Mouse (Mus musculus) layer of hippocampus, adult 8-10 months (tissue): ENCODE measurements at regions not wholly inside any gene's neighbourhood (a gene's known extent, or its start where the extent isn't known, plus 50 kb on each side); places are given as distances from the start of the nearest gene placed in this dataset.

ENCODE experiments used
- DNase-seq, 2 experiments: peaks; one replicate each; pipeline ENCODE4 v3.0.0; 2022; ENCODE audit warnings: low spot score in 2 of 2

DNA sequence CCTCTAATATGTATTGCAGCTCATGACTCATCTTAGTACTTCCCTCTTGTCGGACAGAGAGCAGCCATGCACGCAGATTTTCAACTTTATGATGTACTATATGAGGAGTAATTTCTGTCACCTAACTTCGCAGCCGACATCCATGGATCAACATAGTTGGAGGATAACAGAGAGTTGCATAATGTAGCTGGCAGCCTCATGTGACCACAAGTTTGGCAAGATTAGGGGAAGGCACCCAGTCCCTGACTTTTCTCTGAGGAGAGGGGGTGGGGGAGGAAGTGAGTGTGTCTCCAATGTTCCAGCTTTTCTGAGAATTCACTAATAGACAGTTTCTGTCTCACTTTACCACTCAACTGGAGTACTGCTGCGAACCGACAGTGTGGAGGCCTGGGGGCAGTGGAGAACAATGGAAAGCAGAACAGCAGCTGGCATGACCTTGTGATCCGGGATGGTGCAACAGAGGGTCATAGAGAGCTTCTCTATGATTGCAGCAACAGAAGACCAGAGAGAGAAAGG is 424.0 kb downstream of the Ptprc start:
- DNase-seq, result peak in 1 of 2 experiments; percentile 18

DNA sequence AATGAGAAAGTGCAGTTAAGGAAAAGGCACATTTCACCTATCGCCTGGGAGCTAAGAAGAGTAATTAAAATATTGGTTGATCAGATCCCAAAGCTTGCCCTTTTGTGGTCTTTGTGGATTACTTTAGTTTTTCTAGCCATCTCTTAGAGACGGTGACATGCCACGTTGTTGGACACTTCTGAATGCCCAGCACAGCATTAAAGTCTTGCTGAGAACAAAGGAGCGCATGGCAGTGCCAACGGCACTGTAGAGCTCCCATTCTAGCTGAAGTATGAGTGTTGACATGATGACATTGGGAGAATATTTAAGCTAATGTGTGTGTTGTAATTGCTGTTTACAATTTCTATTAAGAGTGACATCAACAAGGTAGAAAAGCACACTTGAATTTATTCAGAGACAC is 424.6 kb downstream of the Ptprc start:
- no peak for DNase-seq

DNA sequence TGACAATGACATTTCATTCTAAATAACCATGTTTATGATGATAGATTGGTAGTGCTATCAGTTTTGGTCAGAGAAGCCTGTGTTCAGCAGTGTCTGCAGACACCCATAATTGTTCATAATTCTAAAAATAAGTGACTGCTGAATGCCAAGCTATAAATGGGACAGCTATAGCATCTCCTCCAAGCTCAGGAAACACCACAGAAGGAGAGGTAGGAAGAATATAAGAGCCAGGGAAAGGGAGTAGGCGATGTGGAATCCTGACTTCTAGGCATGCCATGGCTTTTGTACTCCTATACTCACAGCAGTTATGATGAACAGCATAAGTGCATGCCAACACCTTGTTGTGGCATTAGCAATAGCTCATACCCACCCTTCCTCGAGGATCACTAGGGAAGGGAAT is 429.4 kb downstream of the Ptprc start:
- no peak for DNase-seq

DNA sequence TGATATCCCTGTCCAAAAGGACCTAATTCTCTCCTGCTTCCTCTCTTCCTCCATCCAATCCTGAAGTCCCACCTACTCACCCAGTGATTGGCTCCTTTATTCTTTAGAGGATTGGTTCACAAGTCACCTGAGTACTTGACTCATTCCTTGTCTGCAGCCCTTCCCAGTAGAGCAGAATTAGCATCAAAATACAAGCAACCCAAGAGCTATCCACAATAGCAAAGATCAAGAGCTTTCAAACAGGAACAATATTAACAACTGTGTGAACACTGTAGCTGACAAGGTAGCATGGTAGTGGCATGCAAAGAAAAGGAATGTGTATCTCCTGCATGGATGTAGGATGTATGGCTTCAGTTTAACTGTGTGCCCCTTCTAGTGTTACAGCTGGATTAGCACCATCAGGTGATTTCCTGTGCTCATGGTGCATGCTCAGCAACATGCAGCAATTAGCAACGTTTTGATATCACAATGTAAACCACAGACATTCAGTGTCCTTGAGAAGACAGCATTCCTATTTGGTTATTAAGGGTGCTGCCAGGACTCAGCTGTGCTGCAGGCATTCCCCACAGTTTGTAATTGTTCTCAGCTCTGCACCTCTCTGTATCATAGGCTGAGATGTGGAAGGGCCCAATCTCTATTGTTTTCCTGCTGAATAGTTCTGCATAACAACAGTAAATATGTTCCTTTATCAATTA is 437.2 kb downstream of the Ptprc start:
- no peak for DNase-seq

DNA sequence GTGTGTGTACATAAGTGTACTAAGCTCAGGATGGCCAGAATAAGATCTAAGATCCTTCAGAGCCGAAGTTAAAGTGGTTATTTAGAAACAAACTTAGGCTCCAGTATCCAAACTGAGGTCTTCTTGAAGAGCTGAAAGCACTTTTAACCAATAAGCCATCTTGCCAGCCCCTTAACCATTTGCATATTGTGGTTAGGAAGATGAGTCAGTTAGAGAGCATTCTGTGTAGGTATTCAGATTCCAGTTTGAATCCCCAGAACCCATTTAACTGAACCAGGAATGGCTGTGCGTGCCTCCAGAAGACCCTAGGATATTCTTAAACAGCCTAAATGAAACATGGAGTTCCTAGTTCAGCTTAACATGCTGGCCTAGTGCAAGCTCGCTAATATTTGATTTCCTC is 471.6 kb downstream of the Ptprc start:
- DNase-seq, result no peak

DNA sequence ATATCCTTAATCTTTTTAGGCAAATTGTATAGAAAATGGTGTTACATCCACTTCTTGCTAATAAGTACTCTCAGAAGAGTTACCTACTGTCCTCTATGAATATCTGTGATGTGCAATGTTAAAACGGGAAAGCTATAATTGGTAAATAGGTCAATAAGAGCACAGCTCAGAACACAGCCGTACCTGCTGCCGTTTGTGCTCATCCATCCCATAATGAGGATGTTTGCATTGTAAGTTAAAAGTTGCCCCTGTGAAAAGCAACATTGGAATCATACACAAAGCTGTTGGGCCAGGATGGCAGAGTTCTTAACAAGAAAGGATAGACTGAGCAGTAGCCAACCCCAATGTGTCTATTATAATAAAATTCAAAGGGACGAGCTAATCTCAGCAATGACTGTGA is 476.6 kb downstream of the Ptprc start:
- no peak for DNase-seq

DNA sequence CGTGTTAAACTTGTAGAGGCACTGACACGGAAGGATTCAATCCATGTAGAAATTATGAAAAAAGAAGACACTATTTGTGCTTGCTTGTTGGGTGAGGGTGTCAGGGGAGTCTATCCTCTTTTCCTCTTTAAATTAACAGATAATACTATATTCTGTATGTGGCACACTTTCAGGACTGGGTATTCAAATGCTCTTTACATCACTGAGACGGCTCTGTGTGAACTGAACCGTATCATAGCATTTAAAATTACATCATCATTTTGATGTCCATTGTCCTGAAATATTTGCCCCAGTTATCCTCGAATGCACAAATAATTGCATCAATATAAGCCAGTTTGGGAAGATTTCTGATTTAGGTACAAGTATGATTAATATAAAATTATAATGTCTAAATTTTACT is 478.2 kb downstream of the Ptprc start:
- DNase-seq, result no peak

DNA sequence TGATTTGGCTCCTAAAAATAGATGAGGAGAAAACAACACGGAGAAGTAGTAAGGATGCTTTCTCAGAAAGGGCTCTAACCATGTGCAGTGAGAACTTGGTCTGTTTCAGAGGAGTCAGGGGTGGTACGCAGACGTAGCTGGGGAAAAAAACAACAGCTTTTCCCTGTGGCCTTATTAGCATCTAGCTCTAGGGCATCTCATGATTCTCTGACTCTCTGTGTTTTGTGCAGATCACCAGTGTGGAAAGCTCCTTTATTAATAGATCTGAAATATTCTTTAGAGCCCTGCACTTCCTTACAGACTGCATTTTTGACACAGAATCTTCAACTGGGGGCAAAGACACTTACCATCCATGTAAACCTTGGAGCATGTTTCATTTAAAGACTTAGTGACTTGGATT is 478.7 kb downstream of the Ptprc start:
- no peak for DNase-seq

DNA sequence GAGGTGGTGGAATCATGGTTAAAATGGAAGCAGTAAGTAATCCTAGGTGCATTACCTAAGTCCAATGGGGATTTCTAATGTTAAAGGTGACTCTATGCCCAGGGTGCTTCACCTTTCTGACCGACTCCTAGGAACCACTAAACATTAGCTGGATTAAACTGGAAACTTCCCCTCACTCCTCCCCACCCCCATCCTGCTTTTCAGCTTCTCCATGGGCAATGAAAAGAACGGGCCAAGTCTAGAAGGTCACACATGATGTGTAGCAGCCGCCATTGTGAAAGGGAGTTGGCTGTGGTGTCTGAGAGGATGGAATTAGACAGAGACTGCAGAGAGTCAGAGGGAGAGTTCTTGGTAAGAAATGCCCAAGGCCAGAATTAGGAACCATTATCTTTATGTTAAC is 479.8 kb downstream of the Ptprc start:
- no peak for DNase-seq

DNA sequence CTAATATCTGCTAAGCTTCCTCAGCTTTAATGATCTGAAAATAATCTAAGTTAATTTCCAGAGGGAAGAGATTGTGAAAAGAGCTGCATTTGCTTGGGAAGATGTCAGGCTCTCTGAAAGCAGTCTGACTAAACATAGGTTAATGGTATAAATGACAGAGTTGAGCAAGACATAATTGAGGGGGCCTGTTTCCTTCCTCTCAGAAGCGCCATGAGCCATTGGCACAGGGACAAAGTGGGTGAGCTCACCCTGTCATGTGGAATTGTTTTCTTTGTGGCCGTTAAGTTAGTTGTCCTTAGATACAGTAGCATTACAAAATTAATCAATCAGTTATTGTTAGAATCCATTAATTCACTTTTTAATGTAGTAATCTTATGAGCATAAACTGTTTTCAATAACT is 483.0 kb downstream of the Ptprc start:
- DNase-seq, result no peak

DNA sequence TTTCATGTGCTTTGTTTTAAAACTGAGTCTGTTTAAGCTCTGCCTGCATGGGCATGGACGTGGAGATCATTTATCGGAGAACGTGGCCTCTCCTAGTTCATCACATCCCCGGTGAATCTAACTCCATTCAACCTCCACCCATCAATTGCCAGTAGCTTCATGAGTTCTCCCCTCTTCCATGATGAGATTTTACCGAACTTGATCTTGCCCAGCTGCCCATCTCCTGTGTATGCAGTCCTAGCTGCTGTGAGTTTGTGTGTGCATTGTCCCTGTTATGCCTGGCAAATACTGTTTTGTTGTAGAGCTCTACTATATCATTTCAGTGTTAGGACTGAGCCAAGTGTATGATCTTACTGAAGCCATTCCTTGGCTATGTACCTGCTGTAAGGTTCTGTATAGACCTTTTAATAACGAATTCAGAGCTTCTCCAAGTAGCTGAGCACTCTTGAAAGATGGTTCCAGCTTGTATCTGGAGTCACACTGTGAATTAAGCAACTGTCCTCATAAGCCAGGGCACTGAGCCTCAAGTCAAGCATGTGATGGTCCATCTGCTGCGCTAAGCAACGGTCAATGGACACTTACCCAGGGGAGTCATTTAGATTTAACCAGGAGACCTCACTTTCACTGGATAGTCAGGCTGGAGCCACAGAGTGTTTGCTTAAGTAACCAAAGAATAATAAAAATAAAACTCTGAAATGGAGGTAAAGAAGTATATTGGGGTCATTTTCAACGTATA is 484.5 kb downstream of the Ptprc start:
- no peak for DNase-seq

DNA sequence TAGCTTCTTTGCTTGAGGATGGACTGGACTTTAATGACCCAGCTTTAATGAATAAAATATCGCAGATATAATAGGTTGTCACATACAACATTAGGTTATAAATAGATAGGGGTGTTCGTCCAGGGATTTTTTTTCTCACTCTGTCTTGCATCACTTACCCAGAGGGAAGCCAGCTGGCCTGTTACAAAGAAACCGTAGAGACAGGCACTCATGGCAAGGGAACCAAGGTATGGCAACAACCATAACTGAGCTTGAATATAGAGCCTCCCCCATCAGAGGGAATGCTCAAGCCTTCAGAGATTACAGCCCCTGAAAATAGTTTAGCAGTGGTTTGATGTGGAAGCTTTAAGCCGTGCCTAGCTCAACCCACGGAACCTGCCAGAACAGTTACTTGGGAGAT is 504.9 kb downstream of the Ptprc start:
- no peak for DNase-seq

DNA sequence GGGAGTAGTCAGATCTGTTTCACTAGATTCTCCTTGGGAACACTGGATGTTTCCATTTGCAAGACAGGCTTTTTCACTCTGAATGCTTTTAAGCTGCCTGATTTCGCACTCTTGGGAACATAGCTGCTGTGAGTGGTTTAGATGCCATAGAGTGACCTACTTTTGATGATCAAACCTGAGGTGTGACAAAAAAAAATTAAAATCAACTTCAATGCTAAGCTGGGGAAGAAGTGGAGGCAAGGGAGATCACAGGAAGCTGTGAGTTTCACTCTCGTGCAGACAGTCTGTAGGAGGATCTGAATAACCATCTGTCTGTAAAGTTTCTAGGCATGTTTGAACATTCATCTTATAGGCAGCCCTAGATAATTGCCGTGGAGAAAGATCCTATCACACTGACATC is 505.7 kb downstream of the Ptprc start:
- peak in 1 of 2 experiments; percentile 10 for DNase-seq

DNA sequence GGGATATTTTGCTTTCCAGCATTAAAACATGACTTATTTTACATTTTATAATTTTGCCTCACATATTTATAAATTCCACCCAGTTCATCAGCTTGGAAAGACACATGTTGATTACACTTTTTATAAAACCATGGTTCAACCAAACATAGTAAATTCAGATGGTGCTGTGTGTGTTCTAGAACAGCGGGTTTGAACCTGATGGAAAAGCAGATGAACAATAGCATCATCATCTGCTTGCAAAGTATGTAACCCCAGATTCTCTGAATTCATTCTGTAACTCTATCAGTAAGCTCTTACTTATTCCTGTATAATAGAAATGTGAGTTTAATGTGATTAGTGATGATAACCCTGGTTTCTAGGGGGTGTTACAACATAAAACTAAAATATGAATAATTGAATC is 517.4 kb downstream of the Ptprc start:
- DNase-seq, result peak in 1 of 2 experiments; percentile 12

DNA sequence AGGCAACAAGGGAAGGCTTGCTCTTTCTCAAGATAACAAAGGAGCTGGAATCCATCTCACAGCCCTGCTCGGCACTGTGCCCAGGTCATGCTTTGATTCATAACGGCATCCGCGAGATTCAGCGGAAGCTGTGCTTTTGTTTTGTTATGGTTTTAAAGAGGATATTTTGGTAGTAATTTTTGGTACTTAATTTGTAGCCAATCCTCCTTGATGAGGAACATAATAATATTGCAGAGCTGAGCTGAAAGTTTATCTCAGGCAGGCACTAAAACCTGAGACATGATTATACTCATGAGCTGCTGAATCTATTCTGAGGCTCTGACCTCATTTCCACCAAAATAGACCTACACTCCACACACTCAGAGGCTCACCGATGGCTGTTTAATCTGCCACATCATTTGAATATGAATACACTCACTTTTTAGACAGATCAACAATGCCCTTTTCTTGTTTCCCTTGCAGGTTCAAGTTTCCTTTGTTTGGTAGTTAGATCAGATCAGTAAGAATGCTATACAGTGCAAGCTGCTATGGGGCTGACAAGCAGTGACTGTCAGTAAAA is 518.5 kb downstream of the Ptprc start:
- no peak for DNase-seq

DNA sequence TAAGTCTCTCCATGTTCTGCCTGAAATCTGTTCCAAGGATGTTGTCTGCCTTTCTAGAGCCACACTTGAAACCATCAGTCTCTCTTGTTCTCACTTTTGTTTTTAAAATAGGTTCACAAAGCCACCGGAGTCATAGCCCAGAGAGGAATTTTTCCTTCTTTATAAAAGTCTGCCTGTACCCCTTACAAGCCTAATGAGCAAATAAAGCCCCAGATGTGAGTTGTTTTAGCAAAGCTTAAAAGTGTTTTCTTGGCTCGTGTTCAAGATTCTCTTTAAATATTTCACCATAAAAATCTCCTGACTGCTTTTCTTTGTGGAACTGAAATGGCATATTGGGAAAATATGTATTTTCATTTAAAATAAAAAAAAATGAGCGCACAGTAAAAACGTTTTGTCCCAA is 521.3 kb downstream of the Ptprc start:
- DNase-seq, result no peak

DNA sequence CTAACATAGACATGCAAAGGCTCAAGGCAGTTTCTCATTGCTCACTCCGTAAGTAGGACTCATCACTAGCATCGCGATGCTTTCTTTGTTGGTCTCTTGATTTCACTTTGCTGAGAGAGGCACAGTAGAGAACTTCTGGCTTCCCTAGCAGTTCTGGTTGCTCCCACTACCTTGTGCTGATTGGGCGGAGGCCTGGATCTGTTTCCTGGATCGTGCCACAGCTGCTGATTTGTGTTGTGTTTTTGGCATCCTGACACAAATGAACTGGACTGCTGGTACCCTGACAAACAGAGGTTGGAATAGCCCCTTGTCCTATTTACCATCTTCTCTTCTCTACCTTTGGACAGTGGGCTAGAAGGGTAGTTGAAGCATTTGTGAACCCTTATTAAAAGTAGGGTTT is 522.0 kb downstream of the Ptprc start:
- DNase-seq, result no peak

DNA sequence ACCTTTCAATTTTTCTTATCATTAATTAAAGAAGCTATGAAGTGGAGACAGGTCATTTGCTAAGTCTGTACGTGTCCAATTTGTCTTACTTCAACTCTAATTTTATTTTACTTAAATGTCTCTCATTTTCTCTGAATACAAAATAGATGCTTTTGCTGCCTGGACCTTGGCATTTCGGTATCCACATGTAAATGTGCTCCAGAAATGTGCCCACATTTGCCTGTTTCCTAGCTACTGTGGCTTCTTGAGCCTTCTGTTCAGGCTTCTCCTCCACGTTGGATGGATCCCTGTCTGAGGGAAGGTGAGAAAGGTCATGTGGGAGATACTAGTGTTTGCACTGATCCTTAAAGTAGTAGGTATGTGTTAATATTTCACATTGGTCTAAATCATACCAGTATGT is 524.9 kb downstream of the Ptprc start:
- no peak for DNase-seq

DNA sequence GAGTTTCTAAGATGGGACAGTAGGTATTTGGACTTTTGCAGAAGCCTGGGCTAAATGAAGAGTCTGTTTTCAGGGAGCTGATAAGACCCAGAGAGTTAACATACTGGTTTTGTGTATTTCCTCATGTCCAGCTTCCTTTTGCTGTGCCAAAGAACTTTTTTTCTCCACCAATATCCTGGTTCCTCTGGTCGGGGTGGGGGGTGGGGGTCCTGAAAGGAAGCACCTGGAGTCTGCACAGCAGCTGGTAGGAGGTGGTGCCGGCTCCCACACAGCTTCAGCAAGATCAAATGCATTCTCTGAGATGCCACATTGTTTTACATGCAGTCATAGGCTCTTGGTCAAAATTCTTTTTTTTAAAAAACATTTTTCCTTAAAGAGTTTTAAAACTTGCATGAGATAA is 525.4 kb downstream of the Ptprc start:
- no peak for DNase-seq

DNA sequence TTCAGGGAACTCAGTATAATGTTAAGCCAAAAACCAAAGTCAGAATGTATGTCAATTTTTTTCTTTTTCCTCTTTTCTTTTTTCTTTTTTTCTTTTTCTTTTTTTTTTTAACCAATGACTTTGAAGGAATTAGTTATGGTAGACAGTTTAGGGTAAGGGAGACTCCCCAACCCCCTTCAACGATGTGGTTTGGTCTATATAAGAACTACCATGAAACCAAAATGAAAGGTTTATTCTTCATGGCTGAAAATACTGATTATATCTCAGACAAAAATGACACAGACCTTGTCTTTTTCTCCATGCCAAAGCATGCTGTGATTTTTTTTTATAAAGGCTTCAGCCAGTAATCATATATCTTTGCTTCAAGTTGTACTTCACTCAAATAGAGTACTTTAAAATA is 526.7 kb downstream of the Ptprc start:
- no peak for DNase-seq

DNA sequence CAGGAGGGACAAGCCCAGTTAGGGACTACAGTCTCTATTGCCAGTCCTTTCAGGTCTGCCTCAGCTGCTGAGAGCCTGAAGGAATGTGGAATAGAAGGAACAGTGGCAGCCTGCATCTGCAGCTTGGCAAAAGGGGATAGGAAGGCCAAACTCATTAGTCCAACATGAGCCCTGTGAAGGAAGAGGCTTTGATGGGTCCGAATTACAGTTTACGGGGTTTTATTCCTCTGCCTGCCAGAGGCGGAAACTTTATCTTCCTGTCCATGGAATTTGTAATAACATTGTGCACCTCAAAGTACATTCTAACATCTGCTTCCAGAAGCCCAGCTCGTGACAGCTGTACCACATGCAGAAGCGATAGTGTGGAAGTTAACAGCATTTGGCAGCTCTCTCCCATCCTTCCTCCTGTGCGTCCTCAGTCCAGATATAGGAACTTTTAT is 530.9 kb downstream of the Ptprc start:
- no peak for DNase-seq

DNA sequence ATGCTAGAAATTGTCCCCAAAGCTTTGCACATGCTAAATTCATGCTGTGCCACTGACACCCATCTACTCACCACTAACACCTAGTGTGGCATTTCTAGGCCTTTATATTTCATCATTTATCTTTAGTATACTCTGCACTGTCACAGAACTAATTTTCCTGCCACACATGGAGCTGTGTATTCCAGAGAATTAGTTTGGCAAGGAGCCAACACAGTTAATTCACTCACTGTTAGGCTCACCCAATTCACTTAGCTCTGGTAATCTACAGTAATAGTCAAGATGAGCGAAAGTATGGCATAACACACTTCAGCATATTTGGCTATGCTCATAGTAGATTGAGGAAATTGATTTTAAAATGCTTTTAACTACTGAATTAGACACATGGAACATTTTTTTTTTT is 532.0 kb downstream of the Ptprc start:
- no peak for DNase-seq

DNA sequence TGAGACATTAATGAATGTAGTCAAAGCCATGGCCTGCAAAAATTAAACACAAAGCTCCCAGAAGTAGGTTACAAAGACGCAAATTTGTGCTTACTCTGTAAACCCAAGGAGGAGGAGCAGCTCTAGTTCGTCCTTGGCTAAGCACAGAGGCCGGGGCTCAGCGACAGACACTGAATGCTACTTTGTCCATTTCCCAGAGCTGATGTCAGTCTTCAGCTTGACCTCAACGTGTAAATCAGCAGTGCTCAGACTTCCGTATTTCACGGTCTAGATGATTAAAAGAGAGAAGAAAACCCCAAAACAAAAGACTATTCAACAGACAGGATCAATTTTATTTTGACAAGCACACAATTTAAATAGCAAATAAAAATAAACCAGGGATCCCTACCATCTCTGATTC is 534.7 kb downstream of the Ptprc start:
- no peak for DNase-seq
